Mouse (Mus musculus) ES-Bruce4 (cell line): ENCODE results near the gene Tceal9.

Experiments
- CTCF ChIP-seq: IDR thresholded peaks from one replicate; pipeline ENCODE4 v1.8.1; 2011; ENCODE audit warnings: low read depth, low read length
- POLR2A ChIP-seq: IDR thresholded peaks from one replicate; pipeline ENCODE4 v1.8.1; 2011; ENCODE audit warnings: low read length; ENCODE audit not compliant: insufficient read depth

DNA sequence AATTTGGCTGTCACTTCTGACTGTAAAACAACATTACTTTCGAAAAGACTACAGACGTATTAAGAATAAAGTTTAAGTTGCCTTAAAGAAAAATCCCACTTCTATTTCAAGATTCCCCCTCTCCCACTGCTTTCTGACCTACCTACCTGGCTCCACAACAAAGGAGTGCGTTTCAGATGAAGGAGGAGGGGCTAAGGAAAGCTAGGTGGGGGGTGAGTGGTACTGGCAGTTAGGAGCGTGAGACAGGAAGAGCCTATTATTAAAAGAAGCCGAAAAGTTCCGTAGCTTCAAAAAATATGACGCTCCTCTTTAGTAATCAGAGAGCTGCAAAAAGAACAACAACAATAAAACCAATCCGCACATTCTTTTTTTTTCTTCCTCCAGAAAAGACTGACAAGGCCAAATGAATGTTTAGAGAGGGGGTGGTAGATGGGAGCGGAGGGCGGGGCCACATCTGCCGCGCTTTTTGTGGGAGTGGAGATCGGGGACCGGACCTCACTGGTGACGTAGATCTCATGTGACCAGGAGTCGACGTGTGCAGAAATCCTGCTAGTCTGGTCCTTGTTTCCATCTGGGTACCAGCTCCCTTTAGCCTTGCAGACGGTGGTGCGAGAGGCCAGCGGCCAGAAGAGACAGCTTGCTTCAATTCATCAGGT is at the start of gene Tceal9:
- TF ChIP-seq CTCF (no peak), POLR2A (peak; percentile 80)
